Mouse (Mus musculus) left cerebral cortex, adult 2 months (tissue): ENCODE results near the gene Rpl11. TPM values are rescaled to one million over a fixed set of nuclear protein-coding genes. Genes with fewer than 3 reads are reported as not detected.
A peak's percentile ranks its signal among the peaks of the same experiment; 100 is the strongest.

Source experiments
- DNase-seq, 2 experiments: peaks; one replicate each; pipeline ENCODE4 v3.0.0; 2021 to 2022; ENCODE audit warnings: low spot score in 2 of 2, mixed read lengths in 1 of 2; ENCODE audit errors: extremely low spot score in 1 of 2
- H3K27ac ChIP-seq: fragments of 200-600 bp; 2 replicates; pipeline ENCODE4 v1.8.1; 2022
- H3K4me3 ChIP-seq: fragments of 200-600 bp; 2 replicates; pipeline ENCODE4 v1.8.1; 2022
- CTCF ChIP-seq: fragments of 200-600 bp; IDR thresholded peaks from 2 replicates; pipeline ENCODE4 v1.8.1; 2022; ENCODE audit warnings: antibody characterized with exemption, mild to moderate bottlenecking, moderate library complexity
- intact Hi-C: fragments of 180-260 bp; cut with DNase I; formaldehyde crosslinking; loops from one replicate; pipeline ENCODE4 v1.15.1; 2025
- total RNA-seq, 2 experiments: library from RNA; stranded (reverse); gene quantifications; 2 replicates each; pipeline ENCODE4 v1.2.3; 2021

Gene Rpl11
- total RNA-seq, 2 experiments from 2014 or later, result 271 to 308 TPM

- no peak for TF ChIP-seq CTCF
- H3K4me3 ChIP-seq, result peak overlapping the region; percentile 98
- peak overlapping the region; percentile 76 for H3K27ac ChIP-seq
- peak in 1 of 2 experiments; percentile 30 for DNase-seq
- intact Hi-C loops, result loop anchor here (1.0 kb wide), 2 partner anchors 32 to 34 kb away; partner anchors contain the start of genes Pithd1 and Rpl11
These were observed 32.3 kb downstream of the Rpl11 start for GRCm38 (mm10) chr4:136020743-136021548.

GRCm38 (mm10) chr4:136016059-136016602, 37.1 kb downstream of the Rpl11 start:
- no peak for TF ChIP-seq CTCF
- intact Hi-C loops, result no loop called here
- DNase-seq, result no peak

GRCm38 (mm10) chr4:136010586-136010985, 42.6 kb downstream of the Rpl11 start:
- no peak for DNase-seq
- TF ChIP-seq CTCF, result no peak; the same call in 1 of the 2 replicates
- intact Hi-C loops, result loop anchor here (5.0 kb wide), 1 partner anchor 37 kb away; no protein-coding TSS in a partner anchor
- H3K27ac ChIP-seq, result no peak overlapping the region
- H3K4me3 ChIP-seq, result no peak overlapping the region

More at GRCm38 (mm10) chr4:136016059-136016602, 37.1 kb downstream of the Rpl11 start:
- Histone ChIP-seq H3K4me3 (no peak overlapping the region), H3K27ac (no peak overlapping the region)

GRCm38 (mm10) chr4:136008782-136009447, 44.3 kb downstream of the Rpl11 start:
- DNase-seq, result no peak
- TF ChIP-seq CTCF, result no peak
- intact Hi-C loops, result no loop called here
- H3K27ac ChIP-seq, result no peak overlapping the region
- H3K4me3 ChIP-seq, result no peak overlapping the region

- no peak overlapping the region for H3K4me3 ChIP-seq
- TF ChIP-seq CTCF, result no peak
These were observed 46.4 kb downstream of the Rpl11 start for GRCm38 (mm10) chr4:136006821-136007220.

GRCm38 (mm10) chr4:136004921-136005320, 48.3 kb downstream of the Rpl11 start:
- DNase-seq, result no peak
- no peak for TF ChIP-seq CTCF
- Histone ChIP-seq H3K4me3 (no peak overlapping the region), H3K27ac (no peak overlapping the region)
- intact Hi-C loops, result no loop called here

More at GRCm38 (mm10) chr4:136006821-136007220, 46.4 kb downstream of the Rpl11 start:
- DNase-seq, result no peak
- no peak overlapping the region for H3K27ac ChIP-seq
- intact Hi-C loops, result no loop called here

- no peak overlapping the region for H3K27ac ChIP-seq
- no peak overlapping the region for H3K4me3 ChIP-seq
- no peak for TF ChIP-seq CTCF
- no peak for DNase-seq
- intact Hi-C loops, result no loop called here
These were observed 49.0 kb downstream of the Rpl11 start for GRCm38 (mm10) chr4:136004107-136004675.

- intact Hi-C loops, result no loop called here
- Histone ChIP-seq H3K27ac (no peak overlapping the region), H3K4me3 (no peak overlapping the region)
- TF ChIP-seq CTCF, result no peak
- DNase-seq, result no peak
These were observed 58.1 kb downstream of the Rpl11 start for GRCm38 (mm10) chr4:135995118-135995517.

- intact Hi-C loops, result no loop called here
- DNase-seq, result no peak
- no peak for TF ChIP-seq CTCF
- H3K27ac ChIP-seq, result no peak overlapping the region
- H3K4me3 ChIP-seq, result no peak overlapping the region
These were observed 59.3 kb downstream of the Rpl11 start for GRCm38 (mm10) chr4:135993941-135994340.

GRCm38 (mm10) chr4:135987714-135988113, 65.5 kb downstream of the Rpl11 start:
- no peak for TF ChIP-seq CTCF
- DNase-seq, result no peak
- intact Hi-C loops, result loop anchor here (1.0 kb wide), 1 partner anchor 34 kb away; the partner anchor contains the start of gene Eloa
- Histone ChIP-seq H3K4me3 (peak overlapping the region; percentile 93), H3K27ac (peak overlapping the region; percentile 97)

GRCm38 (mm10) chr4:135986943-135987710, 66.1 kb downstream of the Rpl11 start, which contains the start of gene Pithd1:
TSS of gene Pithd1 (minus strand) at chr4:135987264.
- Histone ChIP-seq H3K4me3 (peak within 1 kb of the TSS; percentile 93), H3K27ac (peak within 1 kb of the TSS; percentile 97)
- peak; percentile 33 for TF ChIP-seq CTCF
- peak; percentile 92 to 94 for DNase-seq
- intact Hi-C loops, result loop anchor here (1.0 kb wide), 1 partner anchor 34 kb away; the partner anchor contains the start of gene Eloa
